Mouse (Mus musculus) heart, embryonic 12.5 days (tissue): ENCODE results near the gene Crabp2. TPM values are rescaled to one million over a fixed set of nuclear protein-coding genes. Genes with fewer than 3 reads are reported as not detected.

Experiments
- ATAC-seq: fragments of 200-750 bp; cut with Nextera tagmentation; 2 replicates; pipeline ENCODE4 v1.8.0; 2017; ENCODE audit warnings: moderate TSS enrichment, moderate library complexity; ENCODE audit not compliant: insufficient number of reproducible peaks, low FRiP score
- H3K27ac ChIP-seq: fragments of 300-500 bp; sonication (generic); 2 replicates; pipeline ENCODE4 v1.5.1; 2016; ENCODE audit warnings: mild to moderate bottlenecking, moderate library complexity; ENCODE audit not compliant: poor library complexity, severe bottlenecking
- H3K27me3 ChIP-seq: fragments of 300-500 bp; sonication (generic); replicated peaks from 2 replicates; pipeline ENCODE4 v1.6.1; 2016; ENCODE audit warnings: mild to moderate bottlenecking, moderate library complexity
- H3K36me3 ChIP-seq: fragments of 300-500 bp; sonication (generic); 2 replicates; pipeline ENCODE4 v1.6.1; 2016; ENCODE audit warnings: mild to moderate bottlenecking, moderate library complexity
- H3K4me1 ChIP-seq: fragments of 300-500 bp; sonication (generic); replicated peaks from 2 replicates; pipeline ENCODE4 v1.6.1; 2016; ENCODE audit warnings: mild to moderate bottlenecking
- H3K4me2 ChIP-seq: fragments of 300-500 bp; sonication (generic); 2 replicates; pipeline ENCODE4 v1.6.1; 2016; ENCODE audit warnings: mild to moderate bottlenecking, moderate library complexity
- H3K4me3 ChIP-seq: fragments of 300-500 bp; sonication (generic); 2 replicates; pipeline ENCODE4 v1.5.1; 2016; ENCODE audit warnings: mild to moderate bottlenecking
- H3K9ac ChIP-seq: fragments of 300-500 bp; sonication (generic); 2 replicates; pipeline ENCODE4 v1.6.1; 2016; ENCODE audit warnings: mild to moderate bottlenecking, moderate library complexity
- H3K9me3 ChIP-seq: fragments of 300-500 bp; sonication (generic); replicated peaks from 2 replicates; pipeline ENCODE4 v1.6.1; 2016; ENCODE audit warnings: mild to moderate bottlenecking, moderate library complexity
- WGBS: fragments of 180-500 bp; shearing (Covaris S2); methylation state at CpG from one replicate; pipeline ENCODE4 v1.1.7; 2016; 5-methylcytosine and 5-hydroxymethylcytosine counted together
- polyA plus RNA-seq: library from polyadenylated mRNA; unstranded; fragments of >200 nt; fragmentation: Nextera tagmentation; extraction: Ambion mirVana; gene quantifications from 2 replicates; pipeline ENCODE4 v1.2.1, GENCODE M21; 2016

The Crabp2 gene
- polyA plus RNA-seq, 1 experiment from 2014 or later, result 8.0 TPM

DNA sequence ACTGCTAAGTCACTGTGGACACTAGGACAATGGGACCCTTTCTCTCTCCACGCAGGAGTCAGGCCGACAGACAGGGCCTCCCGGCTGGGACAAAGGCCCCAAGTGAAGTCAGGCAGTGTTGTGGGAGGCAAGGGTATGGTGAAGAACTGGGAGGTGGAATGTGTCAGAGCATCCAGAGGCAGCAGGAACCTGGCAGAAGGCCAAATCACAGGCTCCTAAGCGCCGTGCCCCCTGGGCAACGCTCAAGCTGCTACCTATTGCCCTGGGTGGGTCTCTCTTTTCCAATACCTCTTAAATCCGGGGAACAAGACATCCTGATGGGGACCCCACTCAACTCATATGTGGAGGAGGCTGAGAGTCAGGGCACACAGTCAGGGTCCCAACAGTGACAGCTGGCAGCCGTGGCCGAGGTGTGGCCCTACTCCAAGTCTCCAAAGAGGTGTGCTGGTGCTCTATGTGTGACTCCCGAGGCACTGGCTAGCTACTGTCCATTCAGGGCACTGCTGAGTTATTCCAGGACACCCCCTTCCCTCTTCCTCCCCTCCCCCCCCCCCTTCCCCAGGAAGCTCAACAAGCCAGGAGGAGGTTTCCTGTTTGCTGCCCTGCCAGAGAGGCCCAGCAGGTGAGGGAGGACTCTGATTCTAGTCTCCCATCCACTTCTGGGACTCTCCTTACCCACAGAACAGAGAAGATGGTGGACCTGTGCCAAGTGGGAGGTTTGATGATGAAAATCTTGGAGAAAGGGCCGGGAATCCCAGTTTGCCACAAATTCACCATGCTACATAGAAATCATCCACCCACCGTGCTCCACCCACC, 37.2 kb downstream of the Crabp2 start:
- peak overlapping the region; percentile 70 for H3K4me2 ChIP-seq
- 27% methylated on average over 12 of the region's 12 CpGs for WGBS
- H3K27ac ChIP-seq, result peak overlapping the region; percentile 69
- H3K36me3 ChIP-seq, result no peaks in the 10 kb centered on the region
- no peak for ATAC-seq
- peaks cover 23% of the 10 kb centered on the region for H3K27me3 ChIP-seq
- peaks cover 73% of the 10 kb centered on the region for H3K4me1 ChIP-seq
- peak overlapping the region; percentile 39; the same call in 1 of the 2 replicates for H3K9ac ChIP-seq
- H3K4me3 ChIP-seq, result no peak overlapping the region
- H3K9me3 ChIP-seq, result no peaks in the 10 kb centered on the region

DNA sequence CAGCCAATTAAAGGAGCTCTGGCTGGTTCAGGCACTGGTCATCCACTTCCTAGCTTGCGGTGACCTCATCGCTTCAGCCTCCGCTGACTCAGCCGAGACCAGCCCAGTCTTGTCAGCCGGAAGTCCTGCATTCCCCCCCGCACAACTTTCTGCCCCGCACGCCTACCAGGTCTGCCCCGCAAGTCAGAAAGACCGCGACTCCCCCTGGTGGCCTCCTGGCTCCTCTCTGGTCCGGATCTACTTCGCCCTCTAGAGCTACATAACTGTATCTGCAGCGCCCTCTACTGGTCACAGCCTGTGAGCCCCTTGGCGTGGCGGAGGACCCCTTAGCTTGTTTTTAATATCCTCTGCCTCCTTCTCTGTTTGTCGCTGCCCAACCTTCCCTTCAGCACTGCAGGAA, 38.4 kb downstream of the Crabp2 start:
- peak overlapping the region; percentile 69 for H3K27ac ChIP-seq
- ATAC-seq, result peak; percentile 67
- H3K4me1 ChIP-seq, result peaks cover 63% of the 10 kb centered on the region
- peak overlapping the region; percentile 38 for H3K4me3 ChIP-seq
- H3K36me3 ChIP-seq, result no peaks in the 10 kb centered on the region
- 0% methylated on average over 17 of the region's 17 CpGs for WGBS
- H3K4me2 ChIP-seq, result peak overlapping the region; percentile 70
- H3K9me3 ChIP-seq, result no peaks in the 10 kb centered on the region
- peak overlapping the region; percentile 47 for H3K9ac ChIP-seq
- H3K27me3 ChIP-seq, result peaks cover 35% of the 10 kb centered on the region

DNA sequence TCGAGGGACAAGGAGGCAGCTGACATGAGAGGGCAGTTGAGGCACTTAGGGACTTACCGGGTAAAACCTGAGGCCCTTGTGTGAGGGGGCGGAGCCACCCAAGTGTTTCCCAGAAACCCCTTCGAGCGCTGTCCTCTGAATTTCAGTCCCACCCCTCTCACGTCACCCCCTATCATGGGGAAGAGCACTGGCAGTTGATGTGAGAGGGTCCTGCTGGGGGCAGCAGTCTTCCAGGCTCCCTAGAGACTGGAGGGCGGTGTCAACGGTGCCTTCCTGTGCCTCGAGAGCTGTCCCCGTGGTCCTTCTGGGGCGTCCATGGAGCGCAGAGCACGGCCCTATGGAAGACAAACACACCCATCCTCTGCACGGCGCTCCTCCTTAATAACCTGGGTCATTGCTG, 39.2 kb downstream of the Crabp2 start:
- Histone ChIP-seq H3K4me2 (peak overlapping the region; percentile 70), H3K27ac (no peak overlapping the region), H3K27me3 (peaks cover 42% of the 10 kb centered on the region), H3K4me1 (peaks cover 56% of the 10 kb centered on the region), H3K4me3 (peak overlapping the region; percentile 38), H3K9ac (peak overlapping the region; percentile 51), H3K36me3 (no peaks in the 10 kb centered on the region), H3K9me3 (no peaks in the 10 kb centered on the region)
- peak; percentile 31 for ATAC-seq
- WGBS, result 1% methylated on average over 15 of the region's 15 CpGs

DNA sequence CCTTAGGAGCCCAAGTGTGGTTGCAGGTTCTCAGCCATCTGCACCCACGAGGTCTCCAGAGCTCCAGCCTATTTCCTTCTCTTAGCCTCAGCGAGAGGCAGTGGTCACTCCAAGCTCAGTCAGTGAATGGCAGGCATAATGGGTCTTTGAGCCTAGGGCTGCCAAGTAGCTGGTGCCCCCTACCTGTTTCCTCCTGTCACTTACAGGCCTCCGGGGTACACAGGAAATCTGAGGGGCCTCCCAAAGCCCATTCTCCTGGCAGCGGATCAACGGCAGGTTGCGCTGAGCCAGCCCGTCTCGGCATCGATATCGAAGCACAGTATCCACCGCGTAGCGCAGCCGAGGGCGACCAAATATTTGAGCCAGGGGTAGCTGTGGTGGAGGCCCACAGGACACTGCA, 39.6 kb downstream of the Crabp2 start:
- 11% methylated on average over 15 of the region's 15 CpGs for WGBS
- Histone ChIP-seq H3K36me3 (no peaks in the 10 kb centered on the region), H3K27ac (no peak overlapping the region), H3K4me2 (peak overlapping the region; percentile 70), H3K4me3 (peak overlapping the region; percentile 38), H3K9me3 (no peaks in the 10 kb centered on the region), H3K9ac (peak overlapping the region; percentile 51), H3K27me3 (peaks cover 47% of the 10 kb centered on the region), H3K4me1 (peaks cover 51% of the 10 kb centered on the region)
- ATAC-seq, result no peak

DNA sequence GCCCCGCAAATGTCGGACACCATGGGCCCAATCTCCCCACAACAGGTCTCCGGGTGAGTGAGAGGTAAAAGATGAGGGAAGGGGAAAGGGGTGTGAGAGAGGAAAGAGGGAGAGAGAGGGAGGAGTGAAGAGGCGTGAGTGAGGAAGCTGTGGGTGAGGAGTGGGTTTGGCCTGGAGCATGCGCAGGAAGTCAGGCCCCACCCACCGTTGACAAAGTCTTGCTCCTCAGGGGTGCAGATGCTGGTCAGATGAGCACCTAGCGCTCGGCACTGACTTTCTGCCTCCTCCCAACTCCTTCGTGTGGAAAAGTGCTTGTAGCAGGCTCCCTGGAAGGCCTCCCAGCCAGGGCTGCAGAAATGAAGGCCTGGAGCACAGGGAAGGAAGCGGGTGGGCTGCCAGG, 41.5 kb downstream of the Crabp2 start:
- H3K4me3 ChIP-seq, result no peak overlapping the region
- H3K36me3 ChIP-seq, result no peaks in the 10 kb centered on the region
- 32% methylated on average over 10 of the region's 10 CpGs for WGBS
- H3K9ac ChIP-seq, result no peak overlapping the region
- H3K27ac ChIP-seq, result no peak overlapping the region
- ATAC-seq, result no peak
- no peaks in the 10 kb centered on the region for H3K9me3 ChIP-seq
- peaks cover 66% of the 10 kb centered on the region for H3K27me3 ChIP-seq
- H3K4me2 ChIP-seq, result no peak overlapping the region
- peaks cover 33% of the 10 kb centered on the region for H3K4me1 ChIP-seq

DNA sequence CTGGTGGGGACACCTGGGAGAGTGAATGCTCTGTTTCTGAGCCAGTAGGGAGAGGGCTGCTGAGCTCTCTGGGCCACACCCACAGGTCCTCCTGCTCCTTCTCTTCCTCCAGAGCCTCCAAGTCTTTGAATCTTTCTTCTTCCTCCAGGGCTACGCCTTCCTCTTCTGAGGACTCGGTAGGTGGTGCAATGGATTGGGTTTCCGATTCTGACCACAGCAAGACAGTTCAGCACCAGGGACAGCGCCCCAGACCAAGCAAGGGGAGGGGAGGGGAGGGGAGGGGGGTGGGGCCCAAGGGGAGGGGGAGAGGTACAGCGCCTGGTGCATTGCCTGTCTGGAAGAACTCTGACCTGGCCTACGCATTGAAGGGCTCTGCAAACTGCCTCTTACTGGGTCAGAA, 45.0 kb downstream of the Crabp2 start:
- H3K4me1 ChIP-seq, result peaks cover 10% of the 10 kb centered on the region
- H3K9me3 ChIP-seq, result no peaks in the 10 kb centered on the region
- 6% methylated on average over 4 of the region's 6 CpGs for WGBS
- no peaks in the 10 kb centered on the region for H3K36me3 ChIP-seq
- H3K4me3 ChIP-seq, result no peak overlapping the region
- H3K9ac ChIP-seq, result no peak overlapping the region
- H3K27ac ChIP-seq, result no peak overlapping the region
- H3K27me3 ChIP-seq, result peaks cover 100% of the 10 kb centered on the region
- no peak overlapping the region for H3K4me2 ChIP-seq
- ATAC-seq, result no peak

DNA sequence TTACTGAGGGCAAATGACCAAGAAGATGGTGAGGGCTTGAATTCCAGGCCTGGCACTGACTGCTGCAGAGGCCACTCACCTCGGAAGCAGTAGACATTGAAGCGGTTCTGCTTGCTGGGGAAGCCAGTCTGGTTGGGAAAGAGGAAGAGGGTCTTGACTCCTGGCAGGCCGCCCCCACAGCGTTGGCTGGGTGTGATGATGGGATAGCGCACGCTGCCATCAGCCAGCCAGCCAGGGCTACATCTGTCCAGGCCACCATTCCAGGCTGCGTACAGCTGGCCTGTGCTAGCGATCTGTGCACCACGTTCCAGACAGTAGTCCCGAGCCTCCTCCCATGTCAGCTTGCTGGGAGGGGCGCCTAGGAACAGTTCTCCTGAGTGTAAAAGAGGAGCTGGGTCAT, 46.9 kb downstream of the Crabp2 start:
- Histone ChIP-seq H3K27ac (no peak overlapping the region), H3K4me1 (peaks cover 18% of the 10 kb centered on the region), H3K4me2 (no peak overlapping the region), H3K9ac (no peak overlapping the region), H3K27me3 (peaks cover 100% of the 10 kb centered on the region), H3K4me3 (no peak overlapping the region), H3K36me3 (no peaks in the 10 kb centered on the region), H3K9me3 (no peaks in the 10 kb centered on the region)
- ATAC-seq, result no peak
- WGBS, result 29% methylated on average over 11 of the region's 11 CpGs

DNA sequence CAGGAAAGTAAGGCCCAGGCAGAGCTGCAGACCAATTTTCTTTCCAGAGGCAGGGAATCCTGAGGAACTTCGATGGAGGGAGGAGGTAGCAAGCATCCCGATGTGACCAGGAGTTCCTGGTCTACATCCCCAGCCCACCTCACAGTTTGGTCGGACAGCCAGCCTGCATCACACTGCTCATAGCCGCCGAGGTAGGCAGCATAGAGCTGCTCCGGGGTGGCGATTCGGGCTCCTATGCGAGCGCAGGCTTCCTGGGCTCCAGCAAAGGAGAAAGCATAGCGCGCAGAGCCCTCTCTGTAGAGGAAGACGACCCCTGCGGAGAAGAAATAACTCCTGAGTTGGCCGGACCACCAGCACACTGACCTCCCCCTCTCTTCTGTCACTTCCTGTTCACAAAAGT, 47.9 kb downstream of the Crabp2 start:
- ATAC-seq, result no peak
- 3% methylated on average over 15 of the region's 15 CpGs for WGBS
- Histone ChIP-seq H3K27me3 (peaks cover 100% of the 10 kb centered on the region), H3K27ac (no peak overlapping the region), H3K4me3 (no peak overlapping the region), H3K36me3 (no peaks in the 10 kb centered on the region), H3K4me1 (peaks cover 22% of the 10 kb centered on the region), H3K9me3 (no peaks in the 10 kb centered on the region), H3K4me2 (peak overlapping the region; percentile 71), H3K9ac (no peak overlapping the region)

DNA sequence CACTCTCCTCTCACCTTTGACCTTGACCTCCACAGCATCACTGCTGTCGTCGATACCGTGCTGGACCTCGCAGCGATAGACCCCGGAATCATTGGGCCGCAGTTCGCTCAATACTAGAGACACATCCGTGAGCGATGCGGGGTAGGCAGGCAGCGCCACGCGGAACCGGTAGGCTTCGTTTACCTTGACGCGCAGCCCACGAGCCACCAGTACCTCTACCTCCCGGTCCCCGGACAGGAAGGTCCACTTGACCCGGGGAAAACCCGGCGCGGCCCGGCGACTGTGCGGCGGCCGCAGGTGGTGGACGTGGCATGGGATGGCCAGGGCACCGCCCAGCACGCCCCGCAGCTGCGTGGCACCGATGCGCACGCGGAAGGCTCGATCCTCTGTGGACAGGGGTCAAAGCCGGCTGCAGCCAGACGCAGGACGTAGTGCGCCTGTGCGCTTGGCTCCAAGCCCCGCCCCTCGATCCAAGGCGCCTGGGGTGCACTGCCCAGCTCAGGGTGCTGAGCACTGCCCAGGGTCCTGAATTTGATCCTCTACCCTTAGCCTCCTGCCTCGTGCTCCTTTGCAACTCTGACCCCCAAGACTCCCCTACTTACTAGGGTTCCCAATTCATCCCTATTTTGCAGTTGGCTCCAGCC, 48.6 kb downstream of the Crabp2 start:
- Histone ChIP-seq H3K9ac (peak overlapping the region; percentile 49; the same call in 1 of the 2 replicates), H3K9me3 (no peaks in the 10 kb centered on the region), H3K4me2 (peak overlapping the region; percentile 71), H3K4me1 (peaks cover 22% of the 10 kb centered on the region), H3K27me3 (peaks cover 100% of the 10 kb centered on the region), H3K4me3 (peak overlapping the region; percentile 41), H3K27ac (no peak overlapping the region), H3K36me3 (no peaks in the 10 kb centered on the region)
- under 1% methylated on average over 49 of the region's 49 CpGs for WGBS
- ATAC-seq, result 0 out of 2 replicates have a peak, but pooled peaks have one; percentile 27

DNA sequence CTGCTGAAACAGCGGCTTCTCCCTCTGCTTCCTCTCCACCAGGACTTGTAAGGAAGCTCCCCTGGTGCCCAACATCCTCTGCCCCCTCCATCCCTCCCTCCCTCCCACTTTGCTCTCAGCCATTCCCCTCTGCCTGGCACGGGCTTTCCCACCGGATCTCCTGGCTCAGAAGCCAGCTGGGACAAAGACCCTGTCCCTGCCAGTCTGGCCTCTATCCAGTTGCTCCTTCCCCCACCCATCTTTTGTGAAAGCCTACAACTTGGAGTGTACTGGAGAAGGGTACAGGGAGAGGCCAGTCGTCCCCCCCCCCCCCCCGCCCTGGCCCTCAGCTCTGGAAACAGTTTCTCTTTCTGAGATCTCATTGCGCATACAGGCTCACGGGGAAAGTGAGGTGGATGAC, 50.3 kb downstream of the Crabp2 start:
- H3K9ac ChIP-seq, result no peak overlapping the region
- no peak overlapping the region for H3K4me3 ChIP-seq
- peaks cover 100% of the 10 kb centered on the region for H3K27me3 ChIP-seq
- H3K36me3 ChIP-seq, result no peaks in the 10 kb centered on the region
- no peak overlapping the region for H3K4me2 ChIP-seq
- H3K4me1 ChIP-seq, result peaks cover 22% of the 10 kb centered on the region
- no peak overlapping the region for H3K27ac ChIP-seq
- H3K9me3 ChIP-seq, result 0 out of 2 replicates have a peak, but pooled peaks cover 4% of the 10 kb centered on the region
- no peak for ATAC-seq
- 2% methylated on average over 7 of the region's 7 CpGs for WGBS

DNA sequence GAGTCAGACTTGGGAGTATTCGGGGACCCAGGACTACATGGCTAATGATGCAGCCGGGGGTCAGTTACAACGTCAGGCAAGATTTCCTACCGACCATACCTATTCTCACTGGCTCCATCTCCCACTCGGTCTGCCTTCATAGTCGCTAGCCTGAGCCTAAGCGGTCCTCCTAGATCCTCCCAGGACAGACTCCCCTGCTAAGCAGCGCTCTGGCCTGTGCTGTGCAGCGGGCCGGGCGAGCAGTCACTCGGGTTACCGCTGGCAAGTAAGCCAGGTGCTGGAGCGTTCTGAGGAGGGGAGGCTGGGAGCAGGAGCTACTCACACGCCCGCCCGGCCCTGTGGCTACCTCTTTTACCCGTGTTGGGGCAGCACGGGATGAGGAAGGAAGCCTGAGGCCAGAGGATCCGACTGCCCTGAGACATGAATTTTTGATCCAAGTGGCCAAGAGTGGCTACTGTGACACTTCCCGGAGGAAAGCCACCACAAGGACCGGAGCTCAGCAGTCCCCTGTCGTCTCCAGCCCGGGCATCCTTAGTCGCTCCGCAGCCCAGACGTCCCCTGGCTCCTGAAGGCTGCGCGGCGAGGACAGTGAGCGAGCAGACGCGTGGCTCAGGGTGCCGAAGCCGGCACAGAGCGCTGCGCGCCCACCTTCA, 50.9 kb downstream of the Crabp2 start:
- 2% methylated on average over 38 of the region's 38 CpGs for WGBS

More for the DNA sequence above, 50.9 kb downstream of the Crabp2 start:
- peaks cover 96% of the 10 kb centered on the region for H3K27me3 ChIP-seq
- 0 out of 2 replicates have a peak, but pooled peaks cover 4% of the 10 kb centered on the region for H3K9me3 ChIP-seq
- no peak for ATAC-seq
- H3K4me1 ChIP-seq, result peaks cover 22% of the 10 kb centered on the region
- no peak overlapping the region for H3K27ac ChIP-seq
- H3K36me3 ChIP-seq, result no peaks in the 10 kb centered on the region
- no peak overlapping the region for H3K9ac ChIP-seq
- H3K4me2 ChIP-seq, result peak overlapping the region; percentile 70
- H3K4me3 ChIP-seq, result peak overlapping the region; percentile 49
